Mouse (Mus musculus): ENCODE results near the gene Camkmt. TPM values are rescaled to one million over a fixed set of nuclear protein-coding genes. Genes with fewer than 3 reads are reported as not detected.

Gene Camkmt
- polyA plus RNA-seq, 1 experiment: 3.4 TPM

DNA sequence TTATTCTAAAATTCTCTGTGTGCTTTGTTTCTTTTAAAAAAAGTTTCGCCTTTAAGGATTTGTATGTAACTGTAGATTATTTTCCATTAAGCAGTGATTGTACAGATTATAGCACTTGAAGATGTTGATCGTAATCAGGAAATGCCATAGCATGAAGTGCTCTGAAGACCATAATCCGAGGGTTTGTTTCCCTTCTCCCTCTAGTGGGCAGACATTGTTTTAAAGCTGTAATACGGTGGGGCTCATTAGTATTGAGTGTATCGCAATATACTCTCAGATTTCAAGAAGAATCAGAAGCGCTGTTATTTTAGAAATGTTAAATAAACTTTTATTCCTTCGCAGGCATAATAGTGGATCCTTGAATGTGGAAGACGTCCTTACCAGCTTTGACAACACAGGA lies 23.1 kb downstream of the Camkmt start:
- no peak for DNase-seq
- H3K4me1 ChIP-seq (replicated peaks; ENCODE audit: control insufficient read depth, insufficient read depth, low read length): no peaks in the 10 kb centered on the region
- no peaks in the 10 kb centered on the region for H3K27me3 ChIP-seq (ENCODE audit: control insufficient read depth, insufficient read depth, low read length)
- TF ChIP-seq CTCF (IDR thresholded peaks at IDR 0.05; ENCODE audit: borderline replicate concordance, control insufficient read depth, extremely low read depth, insufficient read depth, low read length, poor library complexity) (no peak), POLR2A (IDR thresholded peaks at IDR 0.05; ENCODE audit: control insufficient read depth, extremely low read depth, insufficient read depth, low read length, poor library complexity) (no peak)
- H3K36me3 ChIP-seq (ENCODE audit: control insufficient read depth, insufficient read depth, low read length): no peaks in the 10 kb centered on the region
- no peak overlapping the region for H3K4me3 ChIP-seq (ENCODE audit: control insufficient read depth, insufficient read depth, low read length)
- 91% methylated on average over 8 of the region's 8 CpGs for WGBS
- no peak overlapping the region for H3K27ac ChIP-seq (ENCODE audit: control insufficient read depth, insufficient read depth, low read length)

DNA sequence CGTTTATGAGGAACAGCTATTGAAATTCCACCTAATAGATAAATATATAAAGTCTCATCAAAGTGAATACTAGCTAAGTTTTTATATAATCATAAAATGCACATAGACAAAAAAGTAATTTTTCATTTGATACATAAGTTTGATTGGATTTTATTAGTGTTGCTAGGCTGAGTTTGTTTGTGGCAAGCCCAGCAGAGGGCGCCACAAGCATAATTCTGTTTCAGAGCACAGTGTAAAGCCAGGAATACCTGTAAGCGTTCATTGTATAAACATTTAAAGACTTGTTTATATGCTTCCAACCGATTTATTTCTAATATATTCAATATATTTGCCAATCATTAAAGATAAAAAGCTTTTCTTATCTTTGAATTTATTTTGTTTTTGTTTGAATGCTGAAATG lies 26.3 kb downstream of the Camkmt start:
- WGBS: 41% methylated on average over 4 of the region's 4 CpGs
- Histone ChIP-seq H3K4me3 (ENCODE audit: control insufficient read depth, insufficient read depth, low read length) (no peak overlapping the region), H3K27ac (ENCODE audit: control insufficient read depth, insufficient read depth, low read length) (no peak overlapping the region), H3K36me3 (ENCODE audit: control insufficient read depth, insufficient read depth, low read length) (no peaks in the 10 kb centered on the region), H3K27me3 (ENCODE audit: control insufficient read depth, insufficient read depth, low read length) (no peaks in the 10 kb centered on the region), H3K4me1 (replicated peaks; ENCODE audit: control insufficient read depth, insufficient read depth, low read length) (no peaks in the 10 kb centered on the region)
- DNase-seq: peak; percentile 49
- no peak for TF ChIP-seq POLR2A (IDR thresholded peaks at IDR 0.05; ENCODE audit: control insufficient read depth, extremely low read depth, insufficient read depth, low read length, poor library complexity)
- TF ChIP-seq CTCF (IDR thresholded peaks at IDR 0.05; ENCODE audit: borderline replicate concordance, control insufficient read depth, extremely low read depth, insufficient read depth, low read length, poor library complexity): no peak

DNA sequence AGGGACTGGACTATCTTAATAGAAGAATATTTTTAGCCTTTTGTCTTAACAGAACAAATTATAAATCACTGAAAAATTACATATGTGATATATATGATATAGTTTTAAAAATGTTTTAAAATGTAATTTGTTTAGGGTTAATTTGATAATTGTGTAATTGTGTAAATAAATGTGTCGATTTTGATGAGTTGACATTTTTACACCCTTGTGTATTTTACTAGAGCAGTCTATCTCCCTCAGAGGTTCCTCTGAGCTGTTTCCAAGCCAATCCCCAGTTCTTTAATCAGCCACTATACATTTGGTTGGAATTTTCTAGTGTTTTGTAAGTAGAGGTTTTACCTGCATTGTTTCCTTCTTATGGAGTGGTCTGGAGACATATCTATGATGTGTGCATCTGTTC lies 48.0 kb downstream of the Camkmt start:
- Histone ChIP-seq H3K27ac (ENCODE audit: control insufficient read depth, insufficient read depth, low read length) (no peak overlapping the region), H3K27me3 (ENCODE audit: control insufficient read depth, insufficient read depth, low read length) (no peaks in the 10 kb centered on the region), H3K36me3 (ENCODE audit: control insufficient read depth, insufficient read depth, low read length) (no peaks in the 10 kb centered on the region), H3K4me1 (replicated peaks; ENCODE audit: control insufficient read depth, insufficient read depth, low read length) (no peaks in the 10 kb centered on the region), H3K4me3 (ENCODE audit: control insufficient read depth, insufficient read depth, low read length) (no peak overlapping the region)
- WGBS: 96% methylated on average over 1 of the region's 1 CpGs
- DNase-seq: no peak
- no peak for TF ChIP-seq CTCF (IDR thresholded peaks at IDR 0.05; ENCODE audit: borderline replicate concordance, control insufficient read depth, extremely low read depth, insufficient read depth, low read length, poor library complexity)
- TF ChIP-seq POLR2A (IDR thresholded peaks at IDR 0.05; ENCODE audit: control insufficient read depth, extremely low read depth, insufficient read depth, low read length, poor library complexity): no peak

DNA sequence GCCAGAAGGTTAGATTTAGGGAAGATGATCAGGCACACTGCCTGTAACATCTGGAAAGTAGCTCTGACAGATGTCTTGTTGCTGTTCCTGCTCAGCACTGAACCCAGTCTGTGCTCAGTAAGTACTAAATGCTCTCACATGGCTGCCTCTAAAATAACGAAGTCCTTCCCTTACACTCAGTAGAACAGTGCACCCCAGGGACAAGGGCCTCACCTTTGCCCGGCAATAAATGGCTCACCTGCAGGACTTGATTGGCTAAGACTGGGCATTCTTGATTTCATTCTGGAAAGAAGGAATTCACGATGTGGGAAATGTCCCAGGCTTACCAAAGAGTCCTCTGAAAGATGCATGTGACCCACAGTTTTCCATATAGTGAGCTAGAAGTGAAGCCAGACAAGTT lies 51.3 kb downstream of the Camkmt start:
- DNase-seq: no peak
- Histone ChIP-seq H3K4me1 (replicated peaks; ENCODE audit: control insufficient read depth, insufficient read depth, low read length) (no peaks in the 10 kb centered on the region), H3K4me3 (ENCODE audit: control insufficient read depth, insufficient read depth, low read length) (no peak overlapping the region), H3K27ac (ENCODE audit: control insufficient read depth, insufficient read depth, low read length) (no peak overlapping the region), H3K36me3 (ENCODE audit: control insufficient read depth, insufficient read depth, low read length) (no peaks in the 10 kb centered on the region), H3K27me3 (ENCODE audit: control insufficient read depth, insufficient read depth, low read length) (no peaks in the 10 kb centered on the region)
- TF ChIP-seq CTCF (IDR thresholded peaks at IDR 0.05; ENCODE audit: borderline replicate concordance, control insufficient read depth, extremely low read depth, insufficient read depth, low read length, poor library complexity): no peak
- TF ChIP-seq POLR2A (IDR thresholded peaks at IDR 0.05; ENCODE audit: control insufficient read depth, extremely low read depth, insufficient read depth, low read length, poor library complexity): no peak
- WGBS: 93% methylated on average over 3 of the region's 3 CpGs

DNA sequence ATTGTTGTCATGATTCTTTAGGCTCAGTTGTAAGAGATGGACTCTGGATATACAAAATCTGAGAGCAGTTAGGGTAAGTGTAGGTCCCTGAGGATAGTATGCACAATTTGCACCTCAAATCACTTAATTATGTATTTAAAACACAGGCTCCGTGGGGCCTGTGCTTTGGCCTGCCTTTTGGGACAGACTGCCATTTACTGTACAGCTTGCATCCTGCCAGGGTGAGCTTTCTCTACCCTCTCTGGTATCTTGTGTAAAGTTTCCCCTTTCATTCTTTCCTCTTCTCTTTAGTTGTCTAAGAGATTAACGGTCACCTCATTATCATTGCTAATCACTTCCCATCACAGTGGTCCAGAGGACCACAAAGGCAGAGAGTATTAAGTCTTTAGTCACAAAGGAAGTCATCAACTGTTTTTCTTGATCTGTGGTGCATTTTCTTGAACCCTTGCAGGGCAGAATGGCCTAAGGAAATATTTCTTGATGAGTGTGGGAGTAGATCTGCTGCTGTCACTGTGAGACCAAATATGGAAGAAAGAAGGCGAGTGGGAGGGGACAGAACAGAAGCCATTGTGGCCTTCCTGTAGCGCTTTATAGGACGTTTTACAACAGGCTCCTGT lies 52.3 kb downstream of the Camkmt start:
- Histone ChIP-seq H3K4me3 (ENCODE audit: control insufficient read depth, insufficient read depth, low read length) (no peak overlapping the region), H3K36me3 (ENCODE audit: control insufficient read depth, insufficient read depth, low read length) (no peaks in the 10 kb centered on the region), H3K27me3 (ENCODE audit: control insufficient read depth, insufficient read depth, low read length) (no peaks in the 10 kb centered on the region), H3K27ac (ENCODE audit: control insufficient read depth, insufficient read depth, low read length) (no peak overlapping the region), H3K4me1 (replicated peaks; ENCODE audit: control insufficient read depth, insufficient read depth, low read length) (no peaks in the 10 kb centered on the region)
- WGBS: 82% methylated on average over 5 of the region's 5 CpGs
- DNase-seq: no peak
- TF ChIP-seq CTCF (IDR thresholded peaks at IDR 0.05; ENCODE audit: borderline replicate concordance, control insufficient read depth, extremely low read depth, insufficient read depth, low read length, poor library complexity) (no peak), POLR2A (IDR thresholded peaks at IDR 0.05; ENCODE audit: control insufficient read depth, extremely low read depth, insufficient read depth, low read length, poor library complexity) (no peak)

DNA sequence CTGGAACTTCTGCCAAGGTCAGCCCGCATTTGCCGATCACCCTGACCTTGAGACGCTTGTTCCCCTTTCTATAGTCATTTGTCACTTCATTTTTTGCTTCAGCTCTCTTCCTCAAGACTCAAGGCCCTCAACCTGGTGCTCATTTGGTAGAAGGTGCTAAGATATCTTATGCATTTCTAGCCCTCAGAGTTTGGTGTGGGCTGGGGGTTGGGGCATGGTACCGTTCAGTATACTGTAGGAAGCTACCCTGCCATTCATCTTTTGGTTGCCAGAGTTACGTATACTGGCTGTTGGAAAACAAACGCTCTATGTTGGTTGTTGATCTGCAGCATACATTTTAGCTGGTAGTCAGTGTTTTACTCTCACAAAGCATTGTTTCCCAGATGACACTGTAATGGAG lies 53.8 kb downstream of the Camkmt start:
- H3K27me3 ChIP-seq (ENCODE audit: control insufficient read depth, insufficient read depth, low read length): no peaks in the 10 kb centered on the region
- no peak overlapping the region for H3K4me3 ChIP-seq (ENCODE audit: control insufficient read depth, insufficient read depth, low read length)
- TF ChIP-seq POLR2A (IDR thresholded peaks at IDR 0.05; ENCODE audit: control insufficient read depth, extremely low read depth, insufficient read depth, low read length, poor library complexity) (no peak), CTCF (IDR thresholded peaks at IDR 0.05; ENCODE audit: borderline replicate concordance, control insufficient read depth, extremely low read depth, insufficient read depth, low read length, poor library complexity) (no peak)
- no peaks in the 10 kb centered on the region for H3K4me1 ChIP-seq (replicated peaks; ENCODE audit: control insufficient read depth, insufficient read depth, low read length)
- no peaks in the 10 kb centered on the region for H3K36me3 ChIP-seq (ENCODE audit: control insufficient read depth, insufficient read depth, low read length)
- no peak for DNase-seq
- WGBS: 77% methylated on average over 6 of the region's 6 CpGs
- H3K27ac ChIP-seq (ENCODE audit: control insufficient read depth, insufficient read depth, low read length): no peak overlapping the region

DNA sequence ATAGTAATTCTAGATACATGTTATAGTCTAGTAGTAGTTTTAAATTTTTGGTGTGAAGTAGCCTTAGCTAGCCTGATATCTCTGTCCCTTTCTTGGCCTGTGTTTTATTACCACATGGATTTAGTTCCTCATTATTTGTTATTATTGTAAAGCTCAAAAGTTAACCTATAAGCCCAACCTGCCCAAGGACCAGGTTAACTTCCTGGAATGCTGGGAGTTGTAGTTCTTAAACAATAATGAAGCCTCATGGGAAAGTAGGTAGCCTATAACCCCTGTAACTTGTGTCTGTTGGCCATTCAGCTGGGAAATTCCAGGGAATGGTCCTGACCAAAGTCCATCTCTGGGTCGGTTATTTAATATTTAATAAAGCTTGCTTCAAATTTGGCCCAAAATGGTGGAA lies 58.0 kb downstream of the Camkmt start:
- no peak overlapping the region for H3K27ac ChIP-seq (ENCODE audit: control insufficient read depth, insufficient read depth, low read length)
- no peak for DNase-seq
- no peaks in the 10 kb centered on the region for H3K4me1 ChIP-seq (replicated peaks; ENCODE audit: control insufficient read depth, insufficient read depth, low read length)
- H3K4me3 ChIP-seq (ENCODE audit: control insufficient read depth, insufficient read depth, low read length): no peak overlapping the region
- H3K27me3 ChIP-seq (ENCODE audit: control insufficient read depth, insufficient read depth, low read length): no peaks in the 10 kb centered on the region
- TF ChIP-seq POLR2A (IDR thresholded peaks at IDR 0.05; ENCODE audit: control insufficient read depth, extremely low read depth, insufficient read depth, low read length, poor library complexity): no peak
- no peak for TF ChIP-seq CTCF (IDR thresholded peaks at IDR 0.05; ENCODE audit: borderline replicate concordance, control insufficient read depth, extremely low read depth, insufficient read depth, low read length, poor library complexity)
- H3K36me3 ChIP-seq (ENCODE audit: control insufficient read depth, insufficient read depth, low read length): no peaks in the 10 kb centered on the region
- 95% methylated on average over 1 of the region's 1 CpGs for WGBS

All from thymus, adult 2 months (tissue).